Mouse (Mus musculus) olfactory bulb, adult 2 months (tissue): Measurements from ENCODE around the gene Xpo5.

Source experiments
- CTCF ChIP-seq: fragments of 200-500 bp; IDR thresholded peaks from 2 replicates; pipeline ENCODE4 v1.5.1; 2012; ENCODE audit warnings: low read depth, mild to moderate bottlenecking, low read length, moderate library complexity; ENCODE audit not compliant: insufficient read depth
- POLR2A ChIP-seq: fragments of 200-500 bp; IDR thresholded peaks from 2 replicates; pipeline ENCODE4 v1.6.1; 2012; ENCODE audit warnings: mild to moderate bottlenecking, low read depth, low read length, moderate library complexity; ENCODE audit not compliant: insufficient read depth

GRCm38 (mm10) chr17:46182273-46182672, 20.3 kb upstream of the Xpo5 start:
- TF ChIP-seq POLR2A (no peak), CTCF (no peak)
